Mouse (Mus musculus): ENCODE results near the gene Rasgrp2. TPM values are rescaled to one million over a fixed set of nuclear protein-coding genes. Genes with fewer than 3 reads are reported as not detected.

The Rasgrp2 gene
- polyA plus RNA-seq, 1 experiment from 2014 or later = 21.5 TPM

DNA sequence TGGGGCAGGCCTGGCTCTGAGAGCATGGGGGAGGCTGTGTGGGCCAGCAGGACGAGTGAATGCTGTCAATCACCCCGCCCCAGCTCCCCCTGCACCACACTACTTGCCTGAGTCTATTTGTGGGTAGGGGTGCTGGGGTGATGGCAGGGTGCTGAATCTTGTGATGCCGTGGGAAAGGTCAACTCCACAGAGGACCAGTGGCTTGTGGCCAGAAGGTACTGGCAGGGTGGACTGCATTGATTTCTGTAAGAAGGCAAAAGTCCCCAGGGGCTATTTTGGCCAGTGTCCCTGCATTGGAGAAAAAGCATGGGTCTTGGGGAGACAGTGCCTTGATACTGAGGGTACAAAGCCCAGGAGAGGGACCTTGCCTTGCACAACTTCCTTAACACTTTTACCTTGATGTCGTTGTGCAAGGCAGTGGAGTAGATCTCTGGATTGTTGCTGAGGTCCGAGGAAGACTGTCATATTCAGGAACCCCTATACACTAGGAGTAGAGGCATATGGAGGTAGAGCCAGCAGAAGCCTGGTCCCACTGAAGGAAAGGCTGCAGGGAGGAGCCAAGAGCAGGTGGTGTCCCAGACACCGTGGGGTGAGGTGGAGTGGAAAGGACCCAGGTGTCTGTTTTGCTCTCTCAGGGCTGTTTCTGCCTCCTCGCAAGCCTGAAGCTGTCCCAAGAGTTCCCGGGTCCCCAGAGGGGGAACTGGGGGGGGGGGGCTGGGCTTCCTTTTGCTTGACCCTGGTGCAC, 25.2 kb downstream of the Rasgrp2 start:
- 67% methylated on average over 8 of the region's 8 CpGs for WGBS
- Histone ChIP-seq H3K4me2 (replicated peaks) (no peak overlapping the region), H3K36me3 (no peaks in the 10 kb centered on the region), H3K9me3 (no peaks in the 10 kb centered on the region), H3K4me1 (peaks cover 85% of the 10 kb centered on the region), H3K9ac (replicated peaks) (0 out of 2 replicates have a peak overlapping the region, but pooled peaks have one; percentile 20), H3K27me3 (peaks cover 93% of the 10 kb centered on the region), H3K27ac (replicated peaks) (0 out of 2 replicates have a peak overlapping the region, but pooled peaks have one; percentile 46), H3K4me3 (no peak overlapping the region)
- no peak for ATAC-seq (ENCODE audit: low FRiP score, low read depth)

DNA sequence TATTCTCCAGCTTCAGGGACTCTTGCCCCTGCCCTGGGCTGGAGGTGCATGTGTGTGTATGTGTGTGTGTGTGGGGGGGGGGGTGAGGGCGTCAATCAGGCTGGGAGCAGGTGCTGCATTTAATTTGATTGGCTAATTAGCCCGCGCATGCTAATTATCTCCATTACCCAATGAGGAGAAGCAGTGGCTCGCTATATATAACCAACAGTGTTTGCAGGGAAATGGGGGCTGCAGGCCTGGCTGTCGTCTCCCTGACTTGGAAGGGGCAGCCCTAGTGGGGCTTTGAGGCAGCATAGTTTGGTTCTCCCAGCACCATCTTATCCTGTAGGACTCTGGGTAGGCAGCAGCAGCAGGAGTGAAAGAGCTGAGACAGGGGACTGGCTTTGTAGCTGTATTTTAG, 26.5 kb downstream of the Rasgrp2 start:
- Histone ChIP-seq H3K9ac (replicated peaks) (no peak overlapping the region), H3K36me3 (no peaks in the 10 kb centered on the region), H3K27me3 (peaks cover 93% of the 10 kb centered on the region), H3K27ac (replicated peaks) (peak overlapping the region; percentile 46), H3K4me1 (peaks cover 72% of the 10 kb centered on the region), H3K4me2 (replicated peaks) (no peak overlapping the region; the same call in 1 of the 2 replicates), H3K9me3 (no peaks in the 10 kb centered on the region), H3K4me3 (no peak overlapping the region)
- 48% methylated on average over 5 of the region's 5 CpGs for WGBS
- ATAC-seq (ENCODE audit: low FRiP score, low read depth) = no peak

DNA sequence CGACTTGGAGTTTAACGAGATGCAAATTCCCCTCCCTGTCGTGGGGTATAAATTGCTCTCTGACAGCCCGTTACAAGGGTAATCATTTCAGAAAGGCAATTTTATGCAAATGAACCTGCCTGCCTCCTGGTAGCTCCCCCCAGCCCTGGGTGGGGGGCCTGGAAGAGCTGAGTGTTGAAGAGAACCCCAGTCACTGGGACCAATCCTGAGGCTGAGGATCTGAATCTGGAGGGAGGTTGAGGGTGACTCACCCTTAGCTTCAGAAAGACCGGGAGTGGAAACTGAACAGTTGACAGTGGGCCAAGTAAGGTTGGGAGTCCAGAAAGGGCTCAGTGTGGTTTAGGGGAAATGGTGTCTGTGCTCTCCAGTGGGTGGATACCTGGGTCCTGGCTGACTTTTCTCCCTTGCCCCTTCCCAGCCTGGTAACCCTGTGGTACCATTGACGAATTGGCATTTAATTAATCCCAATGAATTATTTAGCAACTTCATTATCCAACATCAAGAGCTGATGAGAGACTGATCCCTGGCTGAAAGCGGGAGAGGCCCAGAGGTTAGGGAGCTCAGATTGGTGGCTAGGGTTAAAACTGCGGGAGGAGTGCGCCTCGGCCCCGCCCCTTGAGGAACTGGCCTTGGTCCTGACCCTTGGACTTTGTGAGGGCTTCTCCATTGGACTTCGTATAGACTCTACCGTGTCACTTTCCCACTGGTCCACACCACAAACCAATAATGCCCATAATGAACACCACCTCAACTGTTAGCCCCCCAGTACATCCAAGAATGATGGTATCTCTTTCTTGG, 27.8 kb downstream of the Rasgrp2 start:
- H3K4me2 ChIP-seq (replicated peaks) = peak overlapping the region; percentile 55; the same call in 1 of the 2 replicates
- 0 out of 2 replicates have a peak overlapping the region, but pooled peaks have one; percentile 8 for H3K27ac ChIP-seq (replicated peaks)
- H3K36me3 ChIP-seq = no peaks in the 10 kb centered on the region
- no peak overlapping the region for H3K9ac ChIP-seq (replicated peaks)
- H3K4me1 ChIP-seq = peaks cover 65% of the 10 kb centered on the region
- peaks cover 89% of the 10 kb centered on the region for H3K27me3 ChIP-seq
- no peak overlapping the region for H3K4me3 ChIP-seq
- no peaks in the 10 kb centered on the region for H3K9me3 ChIP-seq
- 21% methylated on average over 13 of the region's 13 CpGs for WGBS
- ATAC-seq (ENCODE audit: low FRiP score, low read depth) = no peak

DNA sequence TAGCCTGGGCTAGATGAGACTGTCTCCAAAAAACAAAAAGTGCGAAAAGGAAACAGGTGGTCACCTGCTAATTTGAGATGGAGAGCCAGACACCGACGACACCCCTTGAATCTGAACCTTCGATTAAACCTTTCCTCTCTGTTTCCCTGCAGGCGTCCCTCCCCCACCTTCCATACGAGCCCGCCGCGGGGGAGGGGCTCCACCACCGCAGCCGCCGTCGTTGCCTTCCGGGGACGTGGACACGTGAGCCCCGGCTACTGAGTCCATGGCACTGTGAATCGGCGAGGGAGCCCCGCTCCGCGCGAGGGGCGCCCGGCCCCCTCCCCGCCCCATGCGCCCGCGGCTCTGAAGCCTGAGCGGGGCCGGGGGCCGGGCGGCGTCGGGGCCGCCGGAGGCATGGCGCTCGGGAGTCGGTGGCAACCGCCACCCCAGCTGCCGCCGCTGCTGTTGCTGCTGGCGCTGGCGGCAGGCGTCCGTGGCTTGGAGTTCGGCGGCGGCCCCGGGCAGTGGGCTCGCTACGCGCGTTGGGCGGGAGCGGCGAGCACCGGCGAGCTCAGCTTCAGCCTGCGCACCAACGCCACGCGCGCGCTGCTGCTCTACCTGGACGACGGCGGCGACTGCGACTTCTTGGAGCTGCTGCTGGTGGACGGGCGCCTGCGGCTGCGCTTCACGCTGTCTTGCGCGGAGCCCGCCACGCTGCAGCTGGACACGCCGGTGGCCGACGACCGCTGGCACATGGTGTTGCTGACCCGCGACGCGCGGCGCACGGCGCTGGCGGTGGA, 28.7 kb downstream of the Rasgrp2 start:
- WGBS = 1% methylated on average over 91 of the region's 94 CpGs
- Histone ChIP-seq H3K4me1 (peaks cover 60% of the 10 kb centered on the region), H3K9ac (replicated peaks) (peak overlapping the region; percentile 46), H3K27ac (replicated peaks) (no peak overlapping the region), H3K4me2 (replicated peaks) (peak overlapping the region; percentile 55), H3K36me3 (no peaks in the 10 kb centered on the region), H3K9me3 (no peaks in the 10 kb centered on the region), H3K4me3 (peak overlapping the region; percentile 42), H3K27me3 (peaks cover 82% of the 10 kb centered on the region)
- ATAC-seq (ENCODE audit: low FRiP score, low read depth) = peak; percentile 20; the same call in 1 of the 2 replicates

DNA sequence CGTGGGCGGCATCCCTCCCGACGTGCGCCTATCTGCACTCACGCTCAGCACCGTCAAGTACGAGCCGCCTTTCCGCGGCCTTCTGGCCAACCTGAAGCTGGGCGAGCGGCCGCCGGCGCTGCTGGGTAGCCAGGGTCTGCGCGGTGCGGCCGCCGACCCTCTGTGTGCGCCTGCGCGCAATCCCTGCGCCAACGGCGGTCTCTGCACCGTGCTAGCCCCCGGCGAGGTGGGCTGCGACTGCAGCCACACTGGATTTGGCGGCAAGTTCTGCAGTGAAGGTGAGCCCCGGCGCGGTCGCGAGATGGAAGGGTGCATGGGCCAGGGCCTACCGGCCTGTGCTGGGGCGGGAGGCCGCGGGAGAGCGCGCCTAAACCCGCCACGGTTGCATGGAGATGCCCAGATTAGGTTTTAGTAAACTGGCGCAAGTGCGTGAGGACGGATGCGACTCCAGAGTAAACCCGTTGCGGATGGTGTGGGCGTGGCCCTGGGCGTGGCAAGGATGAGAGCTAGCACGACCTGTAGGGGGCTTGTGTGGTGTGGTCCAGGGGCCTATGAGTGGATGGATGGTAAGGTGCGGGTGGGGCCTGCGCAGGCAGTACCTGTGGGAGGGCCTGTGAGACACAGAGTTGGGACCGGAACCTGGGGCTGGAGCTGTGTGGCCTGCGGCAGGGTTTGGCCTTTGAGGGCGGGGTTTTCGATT, 29.5 kb downstream of the Rasgrp2 start:
- H3K4me1 ChIP-seq = peaks cover 53% of the 10 kb centered on the region

DNA sequence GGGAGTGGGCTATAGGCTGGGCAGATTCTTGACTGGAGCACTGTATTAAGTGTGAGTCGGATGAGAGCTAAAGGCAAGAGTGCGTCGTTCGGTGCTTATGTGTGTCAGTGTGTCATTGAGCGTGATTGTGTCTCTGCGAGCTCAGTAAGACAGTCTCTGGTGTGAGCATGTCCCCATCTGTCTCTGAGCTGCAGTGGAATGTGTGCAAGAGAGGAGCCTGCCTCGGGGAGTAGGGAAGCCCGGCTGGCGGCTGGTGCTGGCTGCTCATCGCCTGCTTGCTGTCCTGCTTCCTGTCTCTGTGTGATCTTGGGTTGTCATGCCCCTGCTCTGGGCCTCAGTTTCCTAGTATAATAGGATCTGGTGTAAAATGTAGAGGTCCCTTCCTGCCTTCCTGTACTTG, 43.9 kb downstream of the Rasgrp2 start:
- no peak overlapping the region for H3K9ac ChIP-seq (replicated peaks)
- ATAC-seq (ENCODE audit: low FRiP score, low read depth) = no peak
- no peak overlapping the region for H3K4me3 ChIP-seq
- no peaks in the 10 kb centered on the region for H3K27me3 ChIP-seq
- peaks cover 48% of the 10 kb centered on the region for H3K4me1 ChIP-seq
- no peak overlapping the region for H3K27ac ChIP-seq (replicated peaks)
- H3K9me3 ChIP-seq = no peaks in the 10 kb centered on the region
- no peaks in the 10 kb centered on the region for H3K36me3 ChIP-seq
- WGBS = 80% methylated on average over 10 of the region's 10 CpGs
- H3K4me2 ChIP-seq (replicated peaks) = no peak overlapping the region

More for the DNA sequence above, 29.5 kb downstream of the Rasgrp2 start:
- Histone ChIP-seq H3K4me2 (replicated peaks) (peak overlapping the region; percentile 55), H3K27ac (replicated peaks) (no peak overlapping the region), H3K9ac (replicated peaks) (peak overlapping the region; percentile 46), H3K4me3 (peak overlapping the region; percentile 42), H3K36me3 (no peaks in the 10 kb centered on the region), H3K27me3 (peaks cover 80% of the 10 kb centered on the region), H3K9me3 (no peaks in the 10 kb centered on the region)
- ATAC-seq (ENCODE audit: low FRiP score, low read depth) = peak; percentile 57; the same call in 1 of the 2 replicates
- WGBS = under 1% methylated on average over 59 of the region's 60 CpGs

DNA sequence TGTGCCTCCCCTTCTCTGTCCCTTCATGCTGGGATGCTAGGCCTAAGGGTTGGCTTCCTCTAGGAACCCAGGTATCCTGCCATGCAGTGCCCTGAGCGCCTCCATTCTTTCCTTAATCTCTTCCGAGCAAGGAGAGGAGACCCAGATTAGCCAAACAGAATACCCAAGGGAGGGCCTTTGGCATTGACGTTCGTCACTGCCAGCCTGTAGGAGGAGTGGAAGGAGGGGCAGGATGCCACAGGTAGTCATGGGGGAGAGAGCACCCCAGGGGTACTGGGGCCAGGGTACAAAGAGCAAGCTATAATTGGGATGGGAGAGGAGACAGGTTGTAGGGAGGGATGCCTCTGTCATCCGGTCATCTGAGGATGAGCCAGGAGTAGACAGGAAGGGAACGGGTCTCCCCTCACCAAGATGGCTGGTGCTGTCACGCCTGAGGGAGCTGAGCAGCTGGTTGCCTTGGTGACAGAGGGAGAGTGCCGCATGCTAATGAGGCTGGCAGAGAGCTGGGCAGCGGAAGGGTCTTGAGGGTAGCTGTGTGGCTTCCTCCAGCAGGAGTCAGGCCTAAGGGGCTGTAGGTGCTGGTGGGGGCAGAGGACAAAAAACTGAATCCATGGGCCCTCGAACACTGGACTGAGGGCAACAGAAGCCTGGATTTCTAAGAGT, 46.8 kb downstream of the Rasgrp2 start:
- Histone ChIP-seq H3K4me2 (replicated peaks) (peak overlapping the region; percentile 41), H3K27ac (replicated peaks) (peak overlapping the region; percentile 84), H3K36me3 (no peaks in the 10 kb centered on the region), H3K4me1 (peaks cover 62% of the 10 kb centered on the region), H3K9ac (replicated peaks) (peak overlapping the region; percentile 46; the same call in 1 of the 2 replicates), H3K27me3 (no peaks in the 10 kb centered on the region; the same call in 1 of the 2 replicates), H3K9me3 (no peaks in the 10 kb centered on the region), H3K4me3 (no peak overlapping the region)
- peak; percentile 87 for ATAC-seq (ENCODE audit: low FRiP score, low read depth)
- 4% methylated on average over 10 of the region's 10 CpGs for WGBS

DNA sequence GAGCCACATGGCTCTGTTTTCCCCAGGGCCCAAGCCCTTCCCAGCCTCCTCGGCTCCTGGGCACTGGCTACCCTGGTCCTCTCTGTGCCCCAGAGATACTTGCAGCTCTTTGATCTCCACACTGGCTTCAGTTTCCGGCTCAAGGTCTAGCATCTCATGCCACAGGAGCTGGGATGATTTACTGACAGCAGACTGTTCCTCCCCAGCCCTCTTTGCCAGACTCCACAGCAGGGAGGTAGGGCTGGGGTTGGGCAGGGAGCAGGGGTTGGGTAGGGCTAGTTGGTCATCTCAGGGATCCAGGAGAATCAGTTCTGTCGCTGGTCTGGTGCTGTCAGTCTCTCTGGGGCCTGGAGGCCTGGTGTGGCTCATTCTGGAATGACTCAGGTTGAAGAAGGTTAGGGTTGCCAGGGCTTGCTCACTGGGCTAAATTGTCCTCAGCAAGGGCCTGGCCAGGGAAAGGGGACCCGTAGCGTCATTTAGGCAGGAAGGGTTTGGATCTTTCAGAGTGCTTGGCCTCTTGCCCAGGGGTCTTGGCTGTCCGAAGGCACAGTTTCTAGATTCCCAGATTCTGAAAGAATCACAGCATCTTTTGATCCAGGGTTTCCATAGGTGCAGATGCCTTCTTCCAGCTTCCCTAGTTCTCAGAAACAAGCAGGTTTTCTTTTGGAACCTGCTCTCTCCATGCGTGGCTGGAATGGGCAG, 47.7 kb downstream of the Rasgrp2 start:
- no peaks in the 10 kb centered on the region for H3K9me3 ChIP-seq
- no peaks in the 10 kb centered on the region; the same call in 1 of the 2 replicates for H3K27me3 ChIP-seq
- H3K4me2 ChIP-seq (replicated peaks) = peak overlapping the region; percentile 41
- H3K36me3 ChIP-seq = no peaks in the 10 kb centered on the region
- H3K27ac ChIP-seq (replicated peaks) = peak overlapping the region; percentile 84
- WGBS = 60% methylated on average over 7 of the region's 7 CpGs
- no peak for ATAC-seq (ENCODE audit: low FRiP score, low read depth)
- no peak overlapping the region for H3K4me3 ChIP-seq
- H3K9ac ChIP-seq (replicated peaks) = no peak overlapping the region
- peaks cover 72% of the 10 kb centered on the region for H3K4me1 ChIP-seq

DNA sequence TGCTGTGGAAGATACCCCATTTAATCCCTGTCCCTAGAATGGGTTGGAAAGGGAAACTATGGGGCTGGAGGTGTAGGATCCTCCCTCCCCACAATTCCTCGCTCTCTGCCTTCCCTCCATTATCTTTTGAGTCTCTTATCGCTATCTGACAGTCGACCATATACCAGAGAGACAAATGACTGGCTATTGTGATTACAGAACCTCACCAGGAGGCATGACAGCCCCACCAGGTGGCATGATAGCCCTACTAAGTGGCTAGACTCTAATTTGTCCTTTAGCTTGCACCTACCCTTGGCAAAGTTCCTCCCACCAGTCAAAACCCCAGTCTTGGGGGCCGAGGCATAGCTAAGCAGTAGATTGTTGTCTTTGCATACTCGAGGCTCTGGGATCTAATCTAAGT, 49.6 kb downstream of the Rasgrp2 start:
- H3K4me3 ChIP-seq = no peak overlapping the region
- H3K27me3 ChIP-seq = no peaks in the 10 kb centered on the region; the same call in 1 of the 2 replicates
- no peak overlapping the region for H3K9ac ChIP-seq (replicated peaks)
- 0 out of 2 replicates have a peak overlapping the region, but pooled peaks have one; percentile 18 for H3K4me2 ChIP-seq (replicated peaks)
- H3K36me3 ChIP-seq = no peaks in the 10 kb centered on the region
- no peaks in the 10 kb centered on the region for H3K9me3 ChIP-seq
- ATAC-seq (ENCODE audit: low FRiP score, low read depth) = no peak
- peaks cover 82% of the 10 kb centered on the region for H3K4me1 ChIP-seq
- 47% methylated on average over 5 of the region's 5 CpGs for WGBS
- H3K27ac ChIP-seq (replicated peaks) = peak overlapping the region; percentile 39; the same call in 1 of the 2 replicates

DNA sequence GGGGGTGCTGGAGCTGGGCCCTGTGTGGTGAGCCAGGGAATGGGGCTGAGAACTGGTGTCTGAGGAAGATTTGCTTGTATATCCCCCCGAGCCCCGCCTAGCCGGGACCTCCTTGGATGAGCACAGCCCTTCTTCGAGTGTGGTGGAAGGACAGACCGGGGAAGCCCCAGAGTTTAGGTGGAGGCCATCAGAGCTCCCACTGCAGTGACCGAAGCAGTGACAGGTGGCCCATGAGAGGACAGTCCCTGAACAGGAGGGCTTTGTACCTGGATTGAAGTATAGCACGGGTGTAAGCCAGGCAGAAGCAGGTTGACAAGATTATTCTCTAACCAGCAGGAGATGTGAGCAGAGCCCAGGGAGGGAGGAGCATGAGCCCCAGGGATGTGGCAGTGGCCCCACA, 50.7 kb downstream of the Rasgrp2 start:
- no peak for ATAC-seq (ENCODE audit: low FRiP score, low read depth)
- Histone ChIP-seq H3K9me3 (no peaks in the 10 kb centered on the region), H3K27ac (replicated peaks) (no peak overlapping the region), H3K4me2 (replicated peaks) (no peak overlapping the region), H3K4me1 (peaks cover 85% of the 10 kb centered on the region), H3K27me3 (no peaks in the 10 kb centered on the region; the same call in 1 of the 2 replicates), H3K4me3 (no peak overlapping the region), H3K9ac (replicated peaks) (no peak overlapping the region), H3K36me3 (no peaks in the 10 kb centered on the region)
- 72% methylated on average over 7 of the region's 7 CpGs for WGBS

All from midbrain, embryonic 12.5 days (tissue).